8 mouse cellular contexts compared by ENCODE assay signal in genomic region chr5:113872936-113873912, GRCm38 (mm10). TPM values are rescaled to one million over a fixed set of nuclear protein-coding genes. Genes with fewer than 3 reads are reported as not detected.
A peak's percentile ranks its signal among the peaks of the same experiment; 100 is the strongest.
DNase-seq lines count a peak whose midpoint lies in the region; ATAC-seq and TF ChIP-seq lines count a peak whose summit lies in the region.

No protein-coding gene starts in this region.

- H3K27me3 ChIP-seq in spleen, adult 2 months (ENCODE audit: control insufficient read depth, insufficient read depth, low read length) = no peaks in the 10 kb centered on the region
- no peaks in the 10 kb centered on the region for H3K27me3 ChIP-seq in limb, embryonic 11.5 days (ENCODE audit: control insufficient read depth, insufficient read depth, low read length)
- H3K27me3 ChIP-seq in midbrain, embryonic 11.5 days (ENCODE audit: control insufficient read depth, insufficient read depth, low read length) = no peaks in the 10 kb centered on the region

- peaks cover 7% of the 10 kb centered on the region; the same call in 1 of the 2 replicates for H3K36me3 ChIP-seq in spleen, adult 2 months (ENCODE audit: control insufficient read depth, insufficient read depth, low read length)
- H3K36me3 ChIP-seq in limb, embryonic 11.5 days (ENCODE audit: control insufficient read depth, insufficient read depth, low read length) = no peaks in the 10 kb centered on the region
- no peaks in the 10 kb centered on the region; the same call in 1 of the 2 replicates for H3K36me3 ChIP-seq in midbrain, embryonic 11.5 days (ENCODE audit: control insufficient read depth, insufficient read depth, low read length)

- H3K4me2 ChIP-seq in limb, embryonic 11.5 days (ENCODE audit: low read depth, severe bottlenecking) = peak overlapping the region; percentile 26; the same call in 1 of the 2 replicates
- peak overlapping the region; percentile 33 for H3K4me2 ChIP-seq in midbrain, embryonic 11.5 days

- 0 out of 2 replicates have a peak overlapping the region, but pooled peaks have one; percentile 39 for H3K9ac ChIP-seq in limb, embryonic 11.5 days (ENCODE audit: low read length)
- peak overlapping the region; percentile 67 for H3K9ac ChIP-seq in midbrain, embryonic 11.5 days (ENCODE audit: low read length)

- TF ChIP-seq POLR2A in spleen, adult 2 months (IDR thresholded peaks at IDR 0.05; ENCODE audit: low read depth, low read length) = no peak

- no peak for TF ChIP-seq CTCF in spleen, adult 2 months (IDR thresholded peaks at IDR 0.05; ENCODE audit: extremely low read depth, insufficient read depth, insufficient read length, insufficient replicate concordance)

- WGBS in spleen, adult 2 months = 66% methylated on average over 13 of the region's 15 CpGs
- 9% methylated on average over 13 of the region's 15 CpGs for WGBS in limb, embryonic 11.5 days
- 3% methylated on average over 13 of the region's 15 CpGs for WGBS in midbrain, embryonic 11.5 days

- H3K4me3 ChIP-seq in spleen, adult 2 months (ENCODE audit: extremely low read depth, insufficient read depth, insufficient read length) = no peak overlapping the region
- H3K4me3 ChIP-seq in limb, embryonic 11.5 days (ENCODE audit: low read depth, low read length) = no peak overlapping the region
- H3K4me3 ChIP-seq in midbrain, embryonic 11.5 days (ENCODE audit: low read depth, low read length) = peak overlapping the region; percentile 9; the same call in 1 of the 2 replicates

- H3K27ac ChIP-seq in spleen, adult 2 months (ENCODE audit: insufficient read depth, low read length) = 0 out of 2 replicates have a peak overlapping the region, but pooled peaks have one; percentile 30
- peak overlapping the region; percentile 76 for H3K27ac ChIP-seq in limb, embryonic 11.5 days (replicated peaks; ENCODE audit: low read depth, low read length)
- peak overlapping the region; percentile 99 for H3K27ac ChIP-seq in midbrain, embryonic 11.5 days (ENCODE audit: low read depth, low read length)

- H3K4me1 ChIP-seq in spleen, adult 2 months (ENCODE audit: control insufficient read depth, insufficient read depth, insufficient read length) = peaks cover 16% of the 10 kb centered on the region; the same call in 1 of the 2 replicates
- H3K4me1 ChIP-seq in limb, embryonic 11.5 days (ENCODE audit: control insufficient read depth, insufficient read depth, low read length) = peaks cover 49% of the 10 kb centered on the region
- H3K4me1 ChIP-seq in midbrain, embryonic 11.5 days (ENCODE audit: control insufficient read depth, insufficient read depth, low read length) = peaks cover 45% of the 10 kb centered on the region

- H3K9me3 ChIP-seq in limb, embryonic 11.5 days (ENCODE audit: control insufficient read depth, low read length) = no peaks in the 10 kb centered on the region
- H3K9me3 ChIP-seq in midbrain, embryonic 11.5 days (ENCODE audit: control insufficient read depth, low read length) = no peaks in the 10 kb centered on the region

- ATAC-seq in limb, embryonic 11.5 days (ENCODE audit: insufficient number of reproducible peaks, low FRiP score, low TSS enrichment, low read depth) = peak; percentile 61; the same call in 1 of the 2 replicates
- peak; percentile 87 for ATAC-seq in midbrain, embryonic 11.5 days (ENCODE audit: low FRiP score)

- no peak for DNase-seq in spleen, adult 2 months (ENCODE audit: low read depth in 1 of 2, low spot score in 2 of 2)
- DNase-seq in spleen, adult 18-20 months = no peak
- peak; percentile 94 for DNase-seq in embryo, embryonic 10 days (ENCODE audit: low spot score)
- DNase-seq in heart, adult 11 months = peak; percentile 99
- DNase-seq in kidney, adult 11 months = peak; percentile 60
- DNase-seq in limb, embryonic 11.5 days (ENCODE audit: low spot score) = peak; percentile 74
- peak; percentile 96 for DNase-seq in midbrain, embryonic 11.5 days (ENCODE audit: low spot score, missing footprints)
- peak; percentile 48 for DNase-seq in right cerebral cortex, postnatal 4 days

RNA-seq across cellular contexts. Expression of gene Coro1c, which starts 35.3 kb away (rescaled TPM):
- 37.9 and 38.3 TPM in 2 replicates for polyA plus RNA-seq in spleen, adult 2 months (2012; rRNA removed)
- 94.9 and 107 TPM in 2 replicates for polyA plus RNA-seq in limb, embryonic 11.5 days (2014; fragmentation: Nextera tagmentation; extraction: Ambion mirVana)
- polyA plus RNA-seq in midbrain, embryonic 11.5 days (2014; fragmentation: Nextera tagmentation; extraction: Ambion mirVana) = 201 and 205 TPM in 2 replicates

RNA-seq across cellular contexts. Expression of gene Selplg, which starts 40.8 kb away (rescaled TPM):
- 274 and 338 TPM in 2 replicates for polyA plus RNA-seq in spleen, adult 2 months (2012; rRNA removed)
- polyA plus RNA-seq in limb, embryonic 11.5 days (2014; fragmentation: Nextera tagmentation; extraction: Ambion mirVana) = 0.79 and 1.6 TPM in 2 replicates
- polyA plus RNA-seq in midbrain, embryonic 11.5 days (2014; fragmentation: Nextera tagmentation; extraction: Ambion mirVana) = 1.3 TPM in 2 replicates

Comparison
In these comparisons a context has a peak if more than half of its experiments do, and no peak if none do; other contexts are left out.
1. DNase-seq: peak in embryo, embryonic 10 days (single experiment), heart, adult 11 months (single experiment), kidney, adult 11 months (single experiment), limb, embryonic 11.5 days (single experiment), midbrain, embryonic 11.5 days (single experiment) and right cerebral cortex, postnatal 4 days (single experiment); none in spleen, adult 2 months (0 of 2) and spleen, adult 18-20 months (0 of 2).
2. H3K27ac ChIP-seq: peak in every context shown above with its lines; median percentile 99 in midbrain, embryonic 11.5 days; 76 in limb, embryonic 11.5 days; 30 in spleen, adult 2 months.
3. RNA of gene Selplg, which starts 40.8 kb away (polyA plus RNA-seq): 274 to 338 TPM in spleen, adult 2 months; 0.79 to 1.6 TPM in limb, embryonic 11.5 days and 1.3 TPM in midbrain, embryonic 11.5 days; every median in the first group is over 100 times any median in the second.